Mouse (Mus musculus) testis, adult 2 months (tissue): Measurements from ENCODE around the gene Cep41. TPM values are rescaled to one million over a fixed set of nuclear protein-coding genes. Genes with fewer than 3 reads are reported as not detected.
A peak's percentile ranks its signal among the peaks of the same experiment; 100 is the strongest.

Source experiments
- H3K27ac ChIP-seq: fragments of 200-500 bp; 2 replicates; pipeline ENCODE4 v1.5.1; 2012; ENCODE audit warnings: low read depth, low read length; ENCODE audit not compliant: control insufficient read depth, insufficient read depth
- H3K27me3 ChIP-seq: fragments of 200-500 bp; 2 replicates; pipeline ENCODE4 v1.6.1; 2012; ENCODE audit warnings: mild to moderate bottlenecking, low read length, moderate library complexity; ENCODE audit not compliant: control insufficient read depth, insufficient read depth
- H3K36me3 ChIP-seq: fragments of 200-500 bp; 2 replicates; pipeline ENCODE4 v1.6.1; 2012; ENCODE audit warnings: mild to moderate bottlenecking, low read length; ENCODE audit not compliant: control insufficient read depth, insufficient read depth
- H3K4me1 ChIP-seq: fragments of 200-500 bp; 2 replicates; pipeline ENCODE4 v1.6.1; 2012; ENCODE audit warnings: low read length; ENCODE audit not compliant: control insufficient read depth, insufficient read depth
- H3K4me3 ChIP-seq: fragments of 200-500 bp; 2 replicates; pipeline ENCODE4 v1.5.1; 2012; ENCODE audit warnings: low read depth, mild to moderate bottlenecking, low read length, moderate library complexity, mixed read lengths; ENCODE audit not compliant: control insufficient read depth
- CTCF ChIP-seq: fragments of 200-500 bp; IDR thresholded peaks from 2 replicates; pipeline ENCODE4 v1.5.1; 2012; ENCODE audit warnings: low read depth, mild to moderate bottlenecking, inconsistent platforms, low read length, moderate library complexity; ENCODE audit not compliant: control insufficient read depth, insufficient read depth, insufficient replicate concordance
- POLR2A ChIP-seq: fragments of 200-500 bp; IDR thresholded peaks from 2 replicates; pipeline ENCODE4 v1.6.1; 2012; ENCODE audit warnings: low read depth, mild to moderate bottlenecking, inconsistent platforms, low read length, moderate library complexity; ENCODE audit not compliant: control insufficient read depth
- polyA plus RNA-seq: library from polyadenylated mRNA; depleted of rRNA; stranded (reverse); fragments of >200 nt; gene quantifications from 2 replicates; pipeline ENCODE4 v1.2.3, GENCODE M21; 2012

Cep41 gene
- polyA plus RNA-seq, 1 experiment = 34.5 TPM

GRCm38 (mm10) chr6:30657279-30657678 is 36.3 kb downstream of the Cep41 start:
- no peak for TF ChIP-seq CTCF
- TF ChIP-seq POLR2A = 0 out of 2 replicates have a peak, but pooled peaks have one; percentile 21
- Histone ChIP-seq H3K36me3 (no peaks in the 10 kb centered on the region; the same call in none of the 2 replicates), H3K27me3 (no peaks in the 10 kb centered on the region), H3K4me1 (no peaks in the 10 kb centered on the region), H3K27ac (no peak overlapping the region), H3K4me3 (no peak overlapping the region)

- Histone ChIP-seq H3K4me1 (no peaks in the 10 kb centered on the region), H3K36me3 (no peaks in the 10 kb centered on the region; the same call in none of the 2 replicates), H3K4me3 (no peak overlapping the region), H3K27ac (no peak overlapping the region), H3K27me3 (no peaks in the 10 kb centered on the region)
- no peak for TF ChIP-seq POLR2A
- TF ChIP-seq CTCF = no peak
Observed at GRCm38 (mm10) chr6:30654932-30655331, 38.6 kb downstream of the Cep41 start.

DNA sequence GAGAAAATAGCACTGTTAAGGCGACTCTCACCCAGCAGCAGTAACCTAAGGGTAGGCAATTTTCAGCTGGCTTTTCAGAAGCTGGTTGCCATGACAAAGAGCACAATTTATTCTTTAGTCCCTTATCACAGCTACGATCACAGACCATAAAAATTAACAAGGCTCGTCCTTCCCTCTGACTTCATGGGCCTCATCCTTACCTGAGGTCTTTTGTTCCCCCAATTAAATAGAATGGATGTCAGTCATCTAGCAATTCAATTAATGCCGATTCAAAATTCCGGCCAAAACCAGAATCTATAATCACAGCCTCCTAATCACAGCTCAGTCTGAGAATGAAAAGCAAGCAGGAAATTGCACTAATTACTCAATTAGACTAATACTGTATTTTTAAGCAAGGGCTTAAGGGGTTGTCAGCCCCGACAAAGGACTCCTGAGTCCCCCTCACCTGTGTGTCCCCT is 39.1 kb downstream of the Cep41 start:
- TF ChIP-seq CTCF = no peak
- TF ChIP-seq POLR2A = no peak
- Histone ChIP-seq H3K4me3 (no peak overlapping the region), H3K4me1 (no peaks in the 10 kb centered on the region), H3K27ac (no peak overlapping the region), H3K27me3 (no peaks in the 10 kb centered on the region), H3K36me3 (no peaks in the 10 kb centered on the region; the same call in none of the 2 replicates)

- Histone ChIP-seq H3K36me3 (no peaks in the 10 kb centered on the region; the same call in none of the 2 replicates), H3K27ac (no peak overlapping the region), H3K4me1 (no peaks in the 10 kb centered on the region), H3K4me3 (no peak overlapping the region), H3K27me3 (no peaks in the 10 kb centered on the region)
- TF ChIP-seq CTCF = no peak
- no peak for TF ChIP-seq POLR2A
Observed at GRCm38 (mm10) chr6:30653518-30653917, 40.0 kb downstream of the Cep41 start.

GRCm38 (mm10) chr6:30652425-30653188 is 40.9 kb downstream of the Cep41 start:
- Histone ChIP-seq H3K27me3 (no peaks in the 10 kb centered on the region), H3K27ac (no peak overlapping the region), H3K4me1 (no peaks in the 10 kb centered on the region), H3K36me3 (no peaks in the 10 kb centered on the region; the same call in none of the 2 replicates), H3K4me3 (no peak overlapping the region)
- no peak for TF ChIP-seq CTCF
- no peak for TF ChIP-seq POLR2A

GRCm38 (mm10) chr6:30649651-30650296 is 43.8 kb downstream of the Cep41 start:
- no peak overlapping the region for H3K4me3 ChIP-seq
- no peaks in the 10 kb centered on the region; the same call in none of the 2 replicates for H3K36me3 ChIP-seq
- TF ChIP-seq POLR2A = no peak
- H3K27me3 ChIP-seq = no peaks in the 10 kb centered on the region
- H3K27ac ChIP-seq = no peak overlapping the region
- no peaks in the 10 kb centered on the region for H3K4me1 ChIP-seq

GRCm38 (mm10) chr6:30645379-30645778 is 48.2 kb downstream of the Cep41 start:
- TF ChIP-seq CTCF (no peak), POLR2A (no peak)
- H3K4me3 ChIP-seq = no peak overlapping the region
- no peaks in the 10 kb centered on the region for H3K36me3 ChIP-seq
- peaks cover under 1% of the 10 kb centered on the region; the same call in 1 of the 2 replicates for H3K4me1 ChIP-seq
- H3K27me3 ChIP-seq = no peaks in the 10 kb centered on the region
- H3K27ac ChIP-seq = no peak overlapping the region
